In genomic region chr11:79030570-79031451, GRCm38 (mm10) we compare ENCODE assay signal across 8 mouse cellular contexts. TPM values are rescaled to one million over a fixed set of nuclear protein-coding genes. Genes with fewer than 3 reads are reported as not detected.
A peak's percentile ranks its signal among the peaks of the same experiment; 100 is the strongest.
DNase-seq lines count a peak whose midpoint lies in the region; ATAC-seq lines count a peak whose summit lies in the region.

No protein-coding gene starts in this region.

- H3K27ac ChIP-seq in hindbrain, embryonic 13.5 days = peak overlapping the region; percentile 44; the same call in 1 of the 2 replicates

- 0 out of 2 replicates have a peak overlapping the region, but pooled peaks have one; percentile 46 for H3K9ac ChIP-seq in hindbrain, embryonic 13.5 days

- no peaks in the 10 kb centered on the region for H3K27me3 ChIP-seq in hindbrain, embryonic 13.5 days

- peaks cover 7% of the 10 kb centered on the region for H3K4me1 ChIP-seq in hindbrain, embryonic 13.5 days (replicated peaks)

- WGBS in hindbrain, embryonic 13.5 days = 63% methylated on average over 19 of the region's 19 CpGs

- ATAC-seq in frontal cortex, adult (ENCODE audit: low TSS enrichment) = peak; percentile 89; the same call in 1 of the 2 replicates
- ATAC-seq in hindbrain, embryonic 13.5 days (ENCODE audit: low FRiP score) = peak; percentile 59; the same call in 1 of the 2 replicates
- peak; percentile 75 for ATAC-seq in megakaryocyte, adult 5-6 weeks (ENCODE audit: poor library complexity, severe bottlenecking)

- peaks cover 22% of the 10 kb centered on the region for H3K36me3 ChIP-seq in hindbrain, embryonic 13.5 days

- peak; percentile 90 for DNase-seq in NIH3T3 (ENCODE audit: low read depth)
- peak; percentile 76 for DNase-seq in cerebellum, adult 8-10 months
- DNase-seq in layer of hippocampus, postnatal 36 days = peak; percentile 78 to 82
- peak; percentile 84 to 93 for DNase-seq in right cerebral cortex, postnatal 10 days (ENCODE audit: low spot score in 2 of 2)
- DNase-seq in urinary bladder, postnatal 14 days (ENCODE audit: low spot score) = peak; percentile 90

- no peak overlapping the region for H3K4me2 ChIP-seq in hindbrain, embryonic 13.5 days

- no peak overlapping the region for H3K4me3 ChIP-seq in hindbrain, embryonic 13.5 days

- no peaks in the 10 kb centered on the region for H3K9me3 ChIP-seq in hindbrain, embryonic 13.5 days

RNA-seq across cellular contexts. Expression of gene Lgals9, which starts 46.1 kb away (rescaled TPM):
- polyA plus RNA-seq in hindbrain, embryonic 13.5 days (2015; fragmentation: Nextera tagmentation; extraction: Ambion mirVana) = 10.6 and 12.3 TPM in 2 replicates
- 1 to 10 TPM; 4.9 to 5.0 TPM for total RNA-seq in layer of hippocampus, postnatal 36 days (2021)
- 218 and 231 TPM in 2 replicates for total RNA-seq in megakaryocyte, adult 5-6 weeks (2015)
- 40.4 and 48.1 TPM in 2 replicates for total RNA-seq in megakaryocyte, adult 5-6 weeks (2017)

Comparison
In these comparisons a context has a peak if more than half of its experiments do, and no peak if none do; other contexts are left out.
1. RNA of gene Lgals9, which starts 46.1 kb away (total RNA-seq): 40.4 to 231 TPM in megakaryocyte, adult 5-6 weeks; 4.9 to 5.0 TPM in layer of hippocampus, postnatal 36 days; every median in the first group is over 4 times any median in the second.
2. Peak in every context shown above with its lines, with median percentiles within 50 percentile points of each other: DNase-seq and ATAC-seq.